Mouse (Mus musculus) splenic B cell, adult 2 months (primary cell): ENCODE measurements around the gene Rasgrp2.

Source experiments
- DNase-seq: peaks from one replicate; pipeline ENCODE4 v3.0.0-alpha.2; 2011; ENCODE audit warnings: low read depth, low spot score
- H3K27me3 ChIP-seq: 2 replicates; pipeline ENCODE4 v1.6.1; 2012; ENCODE audit warnings: mild to moderate bottlenecking, low read length, moderate library complexity, mixed read lengths; ENCODE audit not compliant: control insufficient read depth, poor library complexity, insufficient read depth, severe bottlenecking
- H3K36me3 ChIP-seq: 2 replicates; pipeline ENCODE4 v1.6.1; 2012; ENCODE audit warnings: mild to moderate bottlenecking, low read length, moderate library complexity, mixed read lengths; ENCODE audit not compliant: control insufficient read depth, poor library complexity, insufficient read depth, severe bottlenecking

Rasgrp2 gene

GRCm38 (mm10) chr19:6422014-6422413 is 22.9 kb downstream of the Rasgrp2 start:
- H3K27me3 ChIP-seq = no peaks in the 10 kb centered on the region
- no peak for DNase-seq
- no peaks in the 10 kb centered on the region for H3K36me3 ChIP-seq

GRCm38 (mm10) chr19:6423241-6423640 is 24.1 kb downstream of the Rasgrp2 start:
- H3K27me3 ChIP-seq = no peaks in the 10 kb centered on the region
- no peaks in the 10 kb centered on the region for H3K36me3 ChIP-seq
- DNase-seq = no peak

GRCm38 (mm10) chr19:6424137-6424881 is 25.2 kb downstream of the Rasgrp2 start:
- H3K36me3 ChIP-seq = no peaks in the 10 kb centered on the region

GRCm38 (mm10) chr19:6425595-6425994 is 26.5 kb downstream of the Rasgrp2 start:
- no peak for DNase-seq
- Histone ChIP-seq H3K36me3 (no peaks in the 10 kb centered on the region), H3K27me3 (0 out of 2 replicates have a peak, but pooled peaks cover 3% of the 10 kb centered on the region)

More at GRCm38 (mm10) chr19:6424137-6424881, 25.2 kb downstream of the Rasgrp2 start:
- no peak for DNase-seq
- H3K27me3 ChIP-seq = 0 out of 2 replicates have a peak, but pooled peaks cover 3% of the 10 kb centered on the region

- peak; percentile 66 for DNase-seq
- Histone ChIP-seq H3K36me3 (no peaks in the 10 kb centered on the region), H3K27me3 (0 out of 2 replicates have a peak, but pooled peaks cover 3% of the 10 kb centered on the region)
Observed at GRCm38 (mm10) chr19:6426703-6427500, 27.8 kb downstream of the Rasgrp2 start.

- no peak for DNase-seq
- H3K36me3 ChIP-seq = no peaks in the 10 kb centered on the region
Observed at GRCm38 (mm10) chr19:6427653-6428434, 28.7 kb downstream of the Rasgrp2 start.

GRCm38 (mm10) chr19:6428501-6429200 is 29.5 kb downstream of the Rasgrp2 start:
- DNase-seq = peak; percentile 56
- Histone ChIP-seq H3K27me3 (0 out of 2 replicates have a peak, but pooled peaks cover 3% of the 10 kb centered on the region), H3K36me3 (no peaks in the 10 kb centered on the region)

More at GRCm38 (mm10) chr19:6427653-6428434, 28.7 kb downstream of the Rasgrp2 start:
- H3K27me3 ChIP-seq = 0 out of 2 replicates have a peak, but pooled peaks cover 3% of the 10 kb centered on the region

GRCm38 (mm10) chr19:6443016-6443415 is 43.9 kb downstream of the Rasgrp2 start:
- no peak for DNase-seq
- H3K27me3 ChIP-seq = no peaks in the 10 kb centered on the region; the same call in 1 of the 2 replicates
- H3K36me3 ChIP-seq = no peaks in the 10 kb centered on the region

- DNase-seq = peak; percentile 40
- Histone ChIP-seq H3K36me3 (no peaks in the 10 kb centered on the region), H3K27me3 (no peaks in the 10 kb centered on the region; the same call in 1 of the 2 replicates)
Observed at GRCm38 (mm10) chr19:6445761-6446423, 46.8 kb downstream of the Rasgrp2 start.

- Histone ChIP-seq H3K27me3 (no peaks in the 10 kb centered on the region; the same call in 1 of the 2 replicates), H3K36me3 (no peaks in the 10 kb centered on the region)
- DNase-seq = no peak
Observed at GRCm38 (mm10) chr19:6446736-6447437, 47.7 kb downstream of the Rasgrp2 start.

GRCm38 (mm10) chr19:6448752-6449151 is 49.6 kb downstream of the Rasgrp2 start:
- no peak for DNase-seq
- no peaks in the 10 kb centered on the region; the same call in 1 of the 2 replicates for H3K27me3 ChIP-seq

GRCm38 (mm10) chr19:6449841-6450240 is 50.7 kb downstream of the Rasgrp2 start:
- H3K27me3 ChIP-seq = no peaks in the 10 kb centered on the region
- H3K36me3 ChIP-seq = no peaks in the 10 kb centered on the region
- no peak for DNase-seq

More at GRCm38 (mm10) chr19:6448752-6449151, 49.6 kb downstream of the Rasgrp2 start:
- H3K36me3 ChIP-seq = no peaks in the 10 kb centered on the region

- Histone ChIP-seq H3K27me3 (no peaks in the 10 kb centered on the region), H3K36me3 (no peaks in the 10 kb centered on the region)
- peak; percentile 86 for DNase-seq
Observed at GRCm38 (mm10) chr19:6452030-6452494, 52.9 kb downstream of the Rasgrp2 start.
